Mouse (Mus musculus) limb, embryonic 14.5 days (tissue): ENCODE results near the gene Cyth1. TPM values are rescaled to one million over a fixed set of nuclear protein-coding genes. Genes with fewer than 3 reads are reported as not detected.

Experiments
- ATAC-seq: fragments of 200-750 bp; cut with Nextera tagmentation; 2 replicates; pipeline ENCODE4 v1.8.0; 2017; ENCODE audit warnings: low read depth, moderate number of reproducible peaks, moderate TSS enrichment; ENCODE audit not compliant: low FRiP score
- DNase-seq: peaks from one replicate; pipeline ENCODE4 v3.0.0-alpha.2; 2015; ENCODE audit warnings: low spot score
- H3K27ac ChIP-seq: fragments of 300-500 bp; sonication (generic); replicated peaks from 2 replicates; pipeline ENCODE4 v1.5.1; 2014; ENCODE audit warnings: low read depth, mild to moderate bottlenecking, low read length, moderate library complexity, mixed read lengths
- H3K27me3 ChIP-seq: fragments of 300-500 bp; sonication (generic); 2 replicates; pipeline ENCODE4 v1.6.1; 2014; ENCODE audit warnings: low read length, mixed read lengths; ENCODE audit not compliant: control insufficient read depth, insufficient read depth
- H3K36me3 ChIP-seq: fragments of 300-500 bp; sonication (generic); 2 replicates; pipeline ENCODE4 v1.6.1; 2014; ENCODE audit warnings: mild to moderate bottlenecking, low read length, moderate library complexity, mixed read lengths; ENCODE audit not compliant: control insufficient read depth, insufficient read depth
- H3K4me1 ChIP-seq: fragments of 300-500 bp; sonication (generic); 2 replicates; pipeline ENCODE4 v1.6.1; 2014; ENCODE audit warnings: antibody characterized with exemption, low read length, mixed read lengths; ENCODE audit not compliant: control insufficient read depth, insufficient read depth
- H3K4me2 ChIP-seq: fragments of 300-500 bp; sonication (generic); replicated peaks from 2 replicates; pipeline ENCODE4 v1.6.1; 2014; ENCODE audit warnings: low read depth, mild to moderate bottlenecking, low read length, moderate library complexity; ENCODE audit not compliant: severe bottlenecking
- H3K4me3 ChIP-seq: fragments of 300-500 bp; sonication (generic); replicated peaks from 2 replicates; pipeline ENCODE4 v1.5.1; 2014; ENCODE audit warnings: low read length
- H3K9ac ChIP-seq: fragments of 300-500 bp; sonication (generic); 2 replicates; pipeline ENCODE4 v1.6.1; 2014; ENCODE audit warnings: mild to moderate bottlenecking, low read depth, low read length, moderate library complexity; ENCODE audit not compliant: severe bottlenecking
- H3K9me3 ChIP-seq: fragments of 300-500 bp; sonication (generic); 2 replicates; pipeline ENCODE4 v1.6.1; 2016; ENCODE audit warnings: low read length; ENCODE audit not compliant: control insufficient read depth
- POLR2A ChIP-seq: fragments of 200-500 bp; IDR thresholded peaks from 2 replicates; pipeline ENCODE4 v1.8.0; 2012; ENCODE audit warnings: inconsistent platforms, mild to moderate bottlenecking, moderate library complexity, borderline replicate concordance; ENCODE audit not compliant: insufficient read depth, insufficient read length; ENCODE audit errors: extremely low read depth
- WGBS: fragments of 180-500 bp; shearing (Covaris S2); extraction: QIAGEN DNeasy Blood & Tissue Kit; methylation state at CpG from one replicate; pipeline ENCODE4 v1.1.7; 2014; 5-methylcytosine and 5-hydroxymethylcytosine counted together
- polyA plus RNA-seq, 2 experiments: library from polyadenylated mRNA; depleted of rRNA in 1 of 2; stranded (reverse) in 1 of 2; unstranded in 1 of 2; fragments of >200 nt; fragmentation: Nextera tagmentation in 1 of 2; extraction: Ambion mirVana in 1 of 2; gene quantifications; 2 replicates each; pipeline versions ENCODE4 v1.2.1 to v1.2.3; 2012 to 2014

Cyth1 gene
- polyA plus RNA-seq, 2 experiments = 13.5 to 22.3 TPM

DNA sequence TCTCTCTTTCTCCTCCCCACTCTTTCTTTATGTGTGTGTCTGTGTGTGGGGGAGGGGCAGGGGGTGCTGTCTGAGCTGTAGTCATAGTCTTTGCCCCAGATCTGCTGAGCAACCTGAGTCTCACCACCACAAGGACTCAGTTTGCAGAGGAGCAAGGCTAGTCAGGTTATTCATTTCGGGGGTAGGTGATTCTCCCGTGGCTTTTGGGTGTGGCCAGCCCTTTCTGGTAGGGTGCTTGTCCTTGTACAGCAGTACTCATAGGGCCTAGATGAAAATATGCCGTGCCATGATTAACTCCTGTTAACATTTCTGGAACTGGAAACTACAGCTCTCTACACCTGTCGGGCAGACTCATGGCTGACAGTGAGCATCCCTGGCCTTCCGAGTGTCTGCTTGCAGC lies 81.8 kb downstream of the Cyth1 start:
- no peak for TF ChIP-seq POLR2A
- Histone ChIP-seq H3K4me3 (no peak overlapping the region), H3K27me3 (no peaks in the 10 kb centered on the region), H3K9ac (no peak overlapping the region), H3K4me1 (no peaks in the 10 kb centered on the region), H3K27ac (no peak overlapping the region), H3K4me2 (no peak overlapping the region), H3K9me3 (no peaks in the 10 kb centered on the region), H3K36me3 (peaks cover 60% of the 10 kb centered on the region)
- no peak for ATAC-seq
- 87% methylated on average over 5 of the region's 5 CpGs for WGBS
- no peak for DNase-seq

DNA sequence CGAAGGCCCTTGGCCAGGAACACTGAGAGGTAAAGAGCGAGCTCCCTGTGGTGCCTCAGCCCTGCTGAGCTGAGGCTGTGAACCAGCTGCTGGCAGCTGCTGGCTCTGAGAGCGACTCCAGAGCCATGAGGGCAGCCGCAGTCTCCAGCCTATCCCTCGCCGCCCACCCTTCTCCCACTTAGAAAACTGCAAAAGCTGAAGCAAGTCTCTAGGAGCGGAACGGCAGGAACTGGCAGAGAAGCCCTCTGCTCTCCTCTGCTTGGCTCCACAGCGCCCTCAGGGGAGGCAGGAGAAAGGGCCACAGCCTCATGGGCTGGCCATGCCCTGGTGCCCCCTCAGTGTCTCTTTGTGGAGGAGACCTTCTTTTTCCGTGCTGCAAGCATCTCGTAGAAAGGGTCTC lies 82.7 kb downstream of the Cyth1 start:
- ATAC-seq (peak; percentile 66), DNase-seq (peak; percentile 27)
- Histone ChIP-seq H3K9me3 (no peaks in the 10 kb centered on the region), H3K36me3 (peaks cover 54% of the 10 kb centered on the region), H3K27me3 (no peaks in the 10 kb centered on the region), H3K9ac (no peak overlapping the region), H3K4me2 (no peak overlapping the region), H3K4me1 (no peaks in the 10 kb centered on the region), H3K4me3 (no peak overlapping the region), H3K27ac (0 out of 2 replicates have a peak overlapping the region, but pooled peaks have one; percentile 43)
- 52% methylated on average over 11 of the region's 11 CpGs for WGBS
- TF ChIP-seq POLR2A = no peak

DNA sequence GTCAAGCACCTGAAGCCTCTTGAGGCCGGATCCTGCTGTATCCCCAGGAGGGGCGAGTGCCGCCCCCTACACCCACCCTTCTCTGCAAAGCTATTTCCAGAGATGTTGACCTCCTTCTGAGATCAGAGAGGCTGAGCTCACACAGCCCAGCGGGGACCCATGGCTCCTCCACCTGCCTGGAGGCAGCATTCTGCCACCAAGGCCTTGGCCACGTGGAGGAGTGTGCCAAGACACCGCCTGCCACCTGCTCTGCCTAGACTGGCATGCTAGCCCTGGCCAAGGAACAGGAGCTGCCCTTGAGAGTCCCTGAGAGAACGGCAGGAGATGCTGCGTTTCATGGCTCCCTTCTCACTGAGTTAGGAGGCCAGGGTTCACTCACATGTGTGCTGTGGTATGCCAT lies 83.8 kb downstream of the Cyth1 start:
- ATAC-seq (no peak), DNase-seq (no peak)
- H3K4me1 ChIP-seq = no peaks in the 10 kb centered on the region
- peaks cover 48% of the 10 kb centered on the region for H3K36me3 ChIP-seq
- no peak overlapping the region for H3K27ac ChIP-seq
- H3K4me3 ChIP-seq = no peak overlapping the region
- H3K27me3 ChIP-seq = no peaks in the 10 kb centered on the region
- H3K9me3 ChIP-seq = no peaks in the 10 kb centered on the region
- no peak overlapping the region for H3K4me2 ChIP-seq
- 68% methylated on average over 8 of the region's 8 CpGs for WGBS
- no peak overlapping the region for H3K9ac ChIP-seq
- TF ChIP-seq POLR2A = no peak

DNA sequence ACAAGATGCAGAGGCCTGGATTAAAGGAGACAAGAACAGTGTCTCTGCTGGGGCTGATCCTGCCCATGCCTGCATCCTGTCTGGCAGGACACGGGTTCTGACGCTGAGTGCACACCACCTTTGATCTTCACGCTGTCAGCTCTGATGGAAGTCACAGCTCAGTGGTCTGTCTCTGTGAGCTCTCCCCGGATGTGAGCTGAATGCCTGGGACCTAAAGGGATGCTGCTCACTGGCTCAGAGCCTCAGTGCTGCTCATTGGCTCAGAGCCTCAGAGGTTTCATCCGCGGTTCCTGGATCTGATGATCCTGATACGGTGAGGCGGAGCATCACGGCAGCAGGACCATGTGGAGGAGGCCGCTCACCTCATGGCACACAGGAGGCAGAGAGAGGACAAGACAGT lies 86.1 kb downstream of the Cyth1 start:
- H3K27ac ChIP-seq = no peak overlapping the region
- TF ChIP-seq POLR2A = no peak
- DNase-seq = no peak

DNA sequence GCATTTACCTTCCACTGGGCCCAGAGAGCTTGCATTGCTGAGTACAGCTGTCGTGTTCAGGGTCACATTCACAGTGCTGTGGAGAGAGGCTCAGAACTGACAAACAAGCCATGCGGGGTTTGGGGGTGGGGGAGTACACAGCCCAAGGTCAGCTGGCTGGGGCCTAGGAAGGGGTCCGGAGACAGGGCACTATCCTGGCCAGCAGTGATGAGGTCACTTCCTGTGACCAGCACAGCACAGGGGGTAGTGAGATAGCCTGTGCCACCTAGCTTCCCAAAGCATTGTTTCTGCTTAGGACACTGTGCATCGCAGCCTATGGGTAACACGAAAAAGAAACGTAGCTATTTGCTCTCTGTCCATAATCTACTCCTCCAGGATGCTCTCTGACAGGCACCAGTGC lies 87.2 kb downstream of the Cyth1 start:
- WGBS = 68% methylated on average over 6 of the region's 6 CpGs
- H3K9ac ChIP-seq = no peak overlapping the region
- no peaks in the 10 kb centered on the region for H3K9me3 ChIP-seq
- ATAC-seq (no peak), DNase-seq (no peak)
- TF ChIP-seq POLR2A = no peak
- no peaks in the 10 kb centered on the region for H3K4me1 ChIP-seq
- H3K4me2 ChIP-seq = no peak overlapping the region
- H3K4me3 ChIP-seq = no peak overlapping the region
- H3K36me3 ChIP-seq = peaks cover 23% of the 10 kb centered on the region
- no peak overlapping the region for H3K27ac ChIP-seq
- H3K27me3 ChIP-seq = no peaks in the 10 kb centered on the region

More for the DNA sequence above, 86.1 kb downstream of the Cyth1 start:
- peaks cover 31% of the 10 kb centered on the region for H3K36me3 ChIP-seq
- no peaks in the 10 kb centered on the region for H3K27me3 ChIP-seq
- no peak overlapping the region for H3K4me2 ChIP-seq
- H3K4me3 ChIP-seq = no peak overlapping the region
- 51% methylated on average over 10 of the region's 10 CpGs for WGBS
- H3K4me1 ChIP-seq = no peaks in the 10 kb centered on the region
- H3K9me3 ChIP-seq = no peaks in the 10 kb centered on the region
- no peak overlapping the region for H3K9ac ChIP-seq
- no peak for ATAC-seq

DNA sequence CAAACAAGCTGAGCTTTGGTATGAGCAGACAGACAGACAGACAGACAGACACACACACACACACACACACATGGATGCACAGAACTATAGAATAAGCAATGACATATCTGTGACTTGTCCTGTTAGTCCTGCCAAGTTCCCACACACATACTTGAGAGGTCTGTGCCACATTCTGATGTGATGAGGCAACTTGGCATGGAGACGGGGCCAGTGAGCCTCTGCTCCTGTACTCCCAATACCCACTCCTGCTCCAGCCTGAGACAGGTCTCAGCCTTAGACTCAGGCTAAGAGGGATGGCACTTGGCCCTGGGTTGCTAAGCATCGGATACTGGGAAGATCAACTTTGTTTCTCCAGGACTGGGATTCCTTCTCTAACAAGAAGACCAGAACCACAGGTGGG lies 87.6 kb downstream of the Cyth1 start:
- Histone ChIP-seq H3K4me1 (no peaks in the 10 kb centered on the region), H3K27ac (no peak overlapping the region), H3K9ac (no peak overlapping the region), H3K36me3 (peaks cover 18% of the 10 kb centered on the region), H3K9me3 (no peaks in the 10 kb centered on the region), H3K4me2 (no peak overlapping the region), H3K27me3 (no peaks in the 10 kb centered on the region), H3K4me3 (no peak overlapping the region)
- no peak for TF ChIP-seq POLR2A
- 82% methylated on average over 2 of the region's 2 CpGs for WGBS
- ATAC-seq (no peak), DNase-seq (no peak)
